Mouse (Mus musculus) testis, adult 2 months (tissue): ENCODE data around the gene Nfib.

ENCODE experiments used
- CTCF ChIP-seq: fragments of 200-500 bp; IDR thresholded peaks from 2 replicates; pipeline ENCODE4 v1.5.1; 2012; ENCODE audit warnings: low read depth, mild to moderate bottlenecking, inconsistent platforms, low read length, moderate library complexity; ENCODE audit not compliant: control insufficient read depth, insufficient read depth, insufficient replicate concordance
- POLR2A ChIP-seq: fragments of 200-500 bp; IDR thresholded peaks from 2 replicates; pipeline ENCODE4 v1.6.1; 2012; ENCODE audit warnings: low read depth, mild to moderate bottlenecking, inconsistent platforms, low read length, moderate library complexity; ENCODE audit not compliant: control insufficient read depth

- TF ChIP-seq CTCF (no peak), POLR2A (no peak)
Observed at GRCm38 (mm10) chr4:82398282-82398681, 307.3 kb downstream of the Nfib start.
